Mouse (Mus musculus): ENCODE data around the gene Smarce1. TPM values are rescaled to one million over a fixed set of nuclear protein-coding genes. Genes with fewer than 3 reads are reported as not detected.

Smarce1 gene
- polyA plus RNA-seq, 1 experiment from 2014 or later, result 203 TPM

GRCm38 (mm10) chr11:99243200-99243819 is 12.5 kb upstream of the Smarce1 start:
- Histone ChIP-seq H3K4me2 (ENCODE audit: low read depth, low read length, severe bottlenecking) (peak overlapping the region; percentile 51; the same call in 1 of the 2 replicates), H3K27me3 (ENCODE audit: control insufficient read depth, insufficient read depth, low read length) (no peaks in the 10 kb centered on the region), H3K27ac (ENCODE audit: low read depth, low read length) (no peak overlapping the region), H3K36me3 (ENCODE audit: control insufficient read depth, insufficient read depth, low read length) (no peaks in the 10 kb centered on the region), H3K4me3 (ENCODE audit: low read depth, low read length) (peak overlapping the region; percentile 24; the same call in 1 of the 2 replicates), H3K9me3 (ENCODE audit: control insufficient read depth, low read length) (no peaks in the 10 kb centered on the region), H3K9ac (ENCODE audit: low read length) (no peak overlapping the region), H3K4me1 (replicated peaks; ENCODE audit: control insufficient read depth, insufficient read depth, low read length) (peaks cover 4% of the 10 kb centered on the region; the same call in 1 of the 2 replicates)
- 77% methylated on average over 3 of the region's 3 CpGs for WGBS
- DNase-seq (ENCODE audit: low spot score), result no peak
- ATAC-seq (replicated peaks; ENCODE audit: low FRiP score), result no peak

DNA sequence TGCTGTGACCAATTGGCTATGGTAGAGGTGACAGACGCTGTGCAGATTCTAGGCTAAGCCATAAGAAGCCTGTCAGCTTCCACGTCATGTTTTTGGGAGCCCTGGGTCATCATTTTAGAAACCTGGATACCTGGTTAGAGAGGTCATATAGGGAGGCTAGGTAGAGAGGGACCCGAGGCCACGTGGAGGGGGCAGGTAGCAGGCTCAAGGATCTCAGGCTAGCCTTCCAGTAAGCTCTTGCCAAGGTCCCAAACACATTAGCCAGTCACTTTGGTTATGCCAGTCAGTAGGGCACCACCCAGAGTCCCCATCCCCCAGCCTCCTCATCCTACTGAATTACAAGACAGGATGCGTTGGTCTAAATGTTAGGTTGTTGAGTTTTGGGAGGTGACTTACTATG is 11.2 kb upstream of the Smarce1 start:
- Histone ChIP-seq H3K4me2 (ENCODE audit: low read depth, low read length, severe bottlenecking) (no peak overlapping the region), H3K4me3 (ENCODE audit: low read depth, low read length) (no peak overlapping the region), H3K9me3 (ENCODE audit: control insufficient read depth, low read length) (no peaks in the 10 kb centered on the region), H3K27ac (ENCODE audit: low read depth, low read length) (no peak overlapping the region), H3K27me3 (ENCODE audit: control insufficient read depth, insufficient read depth, low read length) (no peaks in the 10 kb centered on the region), H3K36me3 (ENCODE audit: control insufficient read depth, insufficient read depth, low read length) (no peaks in the 10 kb centered on the region), H3K9ac (ENCODE audit: low read length) (no peak overlapping the region), H3K4me1 (replicated peaks; ENCODE audit: control insufficient read depth, insufficient read depth, low read length) (peaks cover 4% of the 10 kb centered on the region; the same call in 1 of the 2 replicates)
- ATAC-seq (replicated peaks; ENCODE audit: low FRiP score) (no peak), DNase-seq (ENCODE audit: low spot score) (no peak)
- WGBS, result 82% methylated on average over 5 of the region's 5 CpGs

- Histone ChIP-seq H3K27ac (ENCODE audit: low read depth, low read length) (no peak overlapping the region), H3K27me3 (ENCODE audit: control insufficient read depth, insufficient read depth, low read length) (no peaks in the 10 kb centered on the region), H3K9me3 (ENCODE audit: control insufficient read depth, low read length) (no peaks in the 10 kb centered on the region), H3K4me1 (replicated peaks; ENCODE audit: control insufficient read depth, insufficient read depth, low read length) (no peaks in the 10 kb centered on the region), H3K4me3 (ENCODE audit: low read depth, low read length) (no peak overlapping the region), H3K36me3 (ENCODE audit: control insufficient read depth, insufficient read depth, low read length) (no peaks in the 10 kb centered on the region), H3K4me2 (ENCODE audit: low read depth, low read length, severe bottlenecking) (no peak overlapping the region), H3K9ac (ENCODE audit: low read length) (no peak overlapping the region)
- WGBS, result 69% methylated on average over 14 of the region's 14 CpGs
- DNase-seq (ENCODE audit: low spot score), result no peak
- ATAC-seq (replicated peaks; ENCODE audit: low FRiP score), result no peak
These were observed 7.7 kb upstream of the Smarce1 start for GRCm38 (mm10) chr11:99238468-99238867.

DNA sequence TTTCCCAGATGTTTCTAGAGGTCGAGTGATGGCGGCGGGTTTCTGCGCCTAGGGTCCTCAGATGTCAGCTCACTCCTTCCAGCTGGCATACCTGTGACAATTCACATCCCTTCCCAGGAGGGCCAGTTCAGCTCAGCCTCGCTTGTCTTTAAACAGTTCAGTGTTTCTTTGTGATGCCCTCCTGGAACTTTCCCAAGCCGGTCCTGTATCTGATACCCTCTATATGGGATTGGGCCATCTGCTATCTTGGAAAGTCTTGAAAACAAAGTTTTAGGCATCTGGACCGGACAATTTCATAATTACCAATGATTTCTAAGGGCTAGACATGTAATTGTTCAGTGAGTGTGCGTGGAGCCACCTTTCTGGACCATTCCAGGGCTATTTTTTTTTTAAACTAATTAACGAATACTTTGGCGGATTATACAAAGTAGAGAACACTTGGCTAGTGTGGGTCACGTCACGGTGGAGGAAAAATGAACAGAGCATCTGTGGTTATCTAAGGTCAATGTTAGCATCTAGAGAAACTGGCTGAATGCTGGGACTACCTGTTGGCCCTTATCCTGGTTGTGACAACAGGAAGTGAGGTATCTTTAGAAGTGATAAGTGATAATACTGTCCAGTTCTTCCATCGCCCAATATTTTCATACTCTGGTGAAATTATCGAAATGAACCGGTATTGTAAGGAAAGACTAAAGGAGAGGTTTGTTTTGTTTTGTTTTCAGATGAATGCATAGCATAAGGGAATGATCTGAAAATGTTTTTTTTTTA is 416 bp upstream of the Smarce1 start:
- Histone ChIP-seq H3K36me3 (ENCODE audit: control insufficient read depth, insufficient read depth, low read length) (peaks cover 3% of the 10 kb centered on the region; the same call in 1 of the 2 replicates), H3K9me3 (ENCODE audit: control insufficient read depth, low read length) (no peaks in the 10 kb centered on the region), H3K4me3 (ENCODE audit: low read depth, low read length) (peak overlapping the region; percentile 94), H3K9ac (ENCODE audit: low read length) (peak overlapping the region; percentile 100), H3K27me3 (ENCODE audit: control insufficient read depth, insufficient read depth, low read length) (no peaks in the 10 kb centered on the region), H3K27ac (ENCODE audit: low read depth, low read length) (peak overlapping the region; percentile 99), H3K4me2 (ENCODE audit: low read depth, low read length, severe bottlenecking) (peak overlapping the region; percentile 69), H3K4me1 (replicated peaks; ENCODE audit: control insufficient read depth, insufficient read depth, low read length) (peaks cover 11% of the 10 kb centered on the region)
- no peak for DNase-seq (ENCODE audit: low spot score)
- no peak; the same call in none of the 2 replicates for ATAC-seq (replicated peaks; ENCODE audit: low FRiP score)
- WGBS, result 23% methylated on average over 15 of the region's 15 CpGs

GRCm38 (mm10) chr11:99229641-99230260 is 1.1 kb downstream of the Smarce1 start:
- peak overlapping the region; percentile 100 for H3K9ac ChIP-seq (ENCODE audit: low read length)
- ATAC-seq (replicated peaks; ENCODE audit: low FRiP score) (peak; percentile 40; the same call in 1 of the 2 replicates), DNase-seq (ENCODE audit: low spot score) (no peak)
- WGBS, result under 1% methylated on average over 31 of the region's 31 CpGs
- H3K4me3 ChIP-seq (ENCODE audit: low read depth, low read length), result peak overlapping the region; percentile 94
- H3K4me2 ChIP-seq (ENCODE audit: low read depth, low read length, severe bottlenecking), result peak overlapping the region; percentile 73
- H3K4me1 ChIP-seq (replicated peaks; ENCODE audit: control insufficient read depth, insufficient read depth, low read length), result peaks cover 11% of the 10 kb centered on the region
- no peaks in the 10 kb centered on the region for H3K27me3 ChIP-seq (ENCODE audit: control insufficient read depth, insufficient read depth, low read length)
- H3K27ac ChIP-seq (ENCODE audit: low read depth, low read length), result peak overlapping the region; percentile 99
- H3K9me3 ChIP-seq (ENCODE audit: control insufficient read depth, low read length), result no peaks in the 10 kb centered on the region
- H3K36me3 ChIP-seq (ENCODE audit: control insufficient read depth, insufficient read depth, low read length), result peaks cover 3% of the 10 kb centered on the region; the same call in 1 of the 2 replicates

DNA sequence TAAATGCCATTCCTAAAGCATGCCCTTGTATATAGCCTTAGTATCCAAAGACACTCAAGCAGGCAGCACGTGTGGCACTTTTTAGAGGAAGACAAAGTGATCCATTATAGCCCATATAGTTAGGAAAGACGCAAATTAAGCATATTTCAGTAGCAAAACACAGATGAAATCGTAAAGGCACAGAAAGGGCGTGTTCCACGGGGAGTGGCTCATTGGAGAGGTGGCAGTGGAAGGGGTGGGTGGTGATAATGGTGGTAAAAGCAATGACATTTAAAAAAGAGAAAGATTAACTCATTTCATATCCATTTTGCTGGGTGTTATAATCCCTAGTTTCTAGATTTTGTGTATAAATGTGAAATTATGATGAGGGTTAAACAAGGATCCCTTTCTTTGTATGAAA is 4.5 kb downstream of the Smarce1 start:
- Histone ChIP-seq H3K27me3 (ENCODE audit: control insufficient read depth, insufficient read depth, low read length) (no peaks in the 10 kb centered on the region), H3K9ac (ENCODE audit: low read length) (no peak overlapping the region), H3K36me3 (ENCODE audit: control insufficient read depth, insufficient read depth, low read length) (peaks cover 7% of the 10 kb centered on the region; the same call in 1 of the 2 replicates), H3K4me3 (ENCODE audit: low read depth, low read length) (no peak overlapping the region), H3K27ac (ENCODE audit: low read depth, low read length) (no peak overlapping the region), H3K9me3 (ENCODE audit: control insufficient read depth, low read length) (no peaks in the 10 kb centered on the region), H3K4me2 (ENCODE audit: low read depth, low read length, severe bottlenecking) (no peak overlapping the region), H3K4me1 (replicated peaks; ENCODE audit: control insufficient read depth, insufficient read depth, low read length) (peaks cover 6% of the 10 kb centered on the region)
- no peak for ATAC-seq (replicated peaks; ENCODE audit: low FRiP score)
- 87% methylated on average over 5 of the region's 5 CpGs for WGBS
- no peak for DNase-seq (ENCODE audit: low spot score)

GRCm38 (mm10) chr11:99223310-99223709 is 7.5 kb downstream of the Smarce1 start:
- Histone ChIP-seq H3K9me3 (ENCODE audit: control insufficient read depth, low read length) (no peaks in the 10 kb centered on the region), H3K4me1 (replicated peaks; ENCODE audit: control insufficient read depth, insufficient read depth, low read length) (peaks cover 2% of the 10 kb centered on the region; the same call in 1 of the 2 replicates), H3K4me2 (ENCODE audit: low read depth, low read length, severe bottlenecking) (no peak overlapping the region), H3K27me3 (ENCODE audit: control insufficient read depth, insufficient read depth, low read length) (no peaks in the 10 kb centered on the region), H3K27ac (ENCODE audit: low read depth, low read length) (no peak overlapping the region), H3K9ac (ENCODE audit: low read length) (no peak overlapping the region), H3K36me3 (ENCODE audit: control insufficient read depth, insufficient read depth, low read length) (peaks cover 7% of the 10 kb centered on the region; the same call in 1 of the 2 replicates), H3K4me3 (ENCODE audit: low read depth, low read length) (no peak overlapping the region)
- ATAC-seq (replicated peaks; ENCODE audit: low FRiP score) (no peak), DNase-seq (ENCODE audit: low spot score) (no peak)
- WGBS, result 90% methylated on average over 5 of the region's 5 CpGs

- no peaks in the 10 kb centered on the region for H3K27me3 ChIP-seq (ENCODE audit: control insufficient read depth, insufficient read depth, low read length)
- H3K4me1 ChIP-seq (replicated peaks; ENCODE audit: control insufficient read depth, insufficient read depth, low read length), result no peaks in the 10 kb centered on the region
- H3K4me3 ChIP-seq (ENCODE audit: low read depth, low read length), result no peak overlapping the region
- H3K9ac ChIP-seq (ENCODE audit: low read length), result no peak overlapping the region
- H3K4me2 ChIP-seq (ENCODE audit: low read depth, low read length, severe bottlenecking), result no peak overlapping the region
- no peak for ATAC-seq (replicated peaks; ENCODE audit: low FRiP score)
- DNase-seq (ENCODE audit: low spot score), result no peak
- H3K36me3 ChIP-seq (ENCODE audit: control insufficient read depth, insufficient read depth, low read length), result peaks cover 6% of the 10 kb centered on the region
- WGBS, result 81% methylated on average over 2 of the region's 2 CpGs
- H3K27ac ChIP-seq (ENCODE audit: low read depth, low read length), result no peak overlapping the region
- H3K9me3 ChIP-seq (ENCODE audit: control insufficient read depth, low read length), result no peaks in the 10 kb centered on the region
These were observed 9.0 kb downstream of the Smarce1 start for GRCm38 (mm10) chr11:99221811-99222210.

All from forebrain, embryonic 11.5 days (tissue).